Mouse (Mus musculus) E14TG2a.4 (cell line): ENCODE data around the gene Gtf2f1.

ENCODE experiments used
- CTCF ChIP-seq: conservative IDR thresholded peaks from 2 replicates; pipeline ENCODE4 v1.5.1; 2014; ENCODE audit warnings: low read length
- NANOG ChIP-seq: IDR thresholded peaks from 2 replicates; pipeline ENCODE4 v1.6.1; 2014; ENCODE audit warnings: borderline replicate concordance, low read length, mixed read lengths
- POU5F1 ChIP-seq: IDR thresholded peaks from 2 replicates; pipeline ENCODE4 v1.6.1; 2014; ENCODE audit warnings: low read length, borderline replicate concordance

- TF ChIP-seq CTCF, result no peak
- TF ChIP-seq POU5F1, result no peak
- TF ChIP-seq NANOG, result no peak
Measured at GRCm38 (mm10) chr17:57056246-57056645, 45.2 kb upstream of the Gtf2f1 start.
